Mouse (Mus musculus): ENCODE measurements around the gene Lyrm7. TPM values are rescaled to one million over a fixed set of nuclear protein-coding genes. Genes with fewer than 3 reads are reported as not detected.

Gene Lyrm7
- polyA plus RNA-seq, 1 experiment from 2014 or later: 7.7 TPM

GRCm38 (mm10) chr11:54839696-54840095 is 21.0 kb downstream of the Lyrm7 start:
- Histone ChIP-seq H3K9ac (ENCODE audit: low read depth, low read length) (no peak overlapping the region), H3K9me3 (replicated peaks; ENCODE audit: low read length) (no peaks in the 10 kb centered on the region), H3K36me3 (ENCODE audit: insufficient read depth, low read length) (no peaks in the 10 kb centered on the region), H3K4me2 (ENCODE audit: low read length) (no peak overlapping the region), H3K27ac (no peak overlapping the region), H3K27me3 (ENCODE audit: insufficient read depth, low read length) (no peaks in the 10 kb centered on the region), H3K4me1 (replicated peaks; ENCODE audit: insufficient read depth, low read length) (no peaks in the 10 kb centered on the region), H3K4me3 (replicated peaks; ENCODE audit: low read depth, low read length) (no peak overlapping the region)
- WGBS: 87% methylated on average over 4 of the region's 4 CpGs
- no peak for ATAC-seq (replicated peaks; ENCODE audit: low FRiP score, low read depth)
- DNase-seq (ENCODE audit: low spot score): no peak
- no peak for TF ChIP-seq CTCF (IDR thresholded peaks at IDR 0.05; ENCODE audit: low read depth)

- no peak overlapping the region for H3K27ac ChIP-seq
- no peak overlapping the region for H3K4me3 ChIP-seq (replicated peaks; ENCODE audit: low read depth, low read length)
- H3K4me1 ChIP-seq (replicated peaks; ENCODE audit: insufficient read depth, low read length): no peaks in the 10 kb centered on the region
- H3K27me3 ChIP-seq (ENCODE audit: insufficient read depth, low read length): no peaks in the 10 kb centered on the region
- DNase-seq (ENCODE audit: low spot score) (no peak), ATAC-seq (replicated peaks; ENCODE audit: low FRiP score, low read depth) (no peak)
- TF ChIP-seq CTCF (IDR thresholded peaks at IDR 0.05; ENCODE audit: low read depth): no peak
- H3K36me3 ChIP-seq (ENCODE audit: insufficient read depth, low read length): no peaks in the 10 kb centered on the region
- H3K9ac ChIP-seq (ENCODE audit: low read depth, low read length): no peak overlapping the region
- no peaks in the 10 kb centered on the region for H3K9me3 ChIP-seq (replicated peaks; ENCODE audit: low read length)
- 75% methylated on average over 9 of the region's 9 CpGs for WGBS
- no peak overlapping the region for H3K4me2 ChIP-seq (ENCODE audit: low read length)
These were observed 24.6 kb downstream of the Lyrm7 start for GRCm38 (mm10) chr11:54836106-54836505.

- Histone ChIP-seq H3K4me3 (replicated peaks; ENCODE audit: low read depth, low read length) (no peak overlapping the region), H3K9me3 (replicated peaks; ENCODE audit: low read length) (no peaks in the 10 kb centered on the region), H3K4me1 (replicated peaks; ENCODE audit: insufficient read depth, low read length) (no peaks in the 10 kb centered on the region), H3K9ac (ENCODE audit: low read depth, low read length) (no peak overlapping the region), H3K4me2 (ENCODE audit: low read length) (no peak overlapping the region), H3K27ac (no peak overlapping the region), H3K36me3 (ENCODE audit: insufficient read depth, low read length) (no peaks in the 10 kb centered on the region), H3K27me3 (ENCODE audit: insufficient read depth, low read length) (no peaks in the 10 kb centered on the region)
- peak; percentile 26; the same call in 1 of the 2 replicates for TF ChIP-seq CTCF (IDR thresholded peaks at IDR 0.05; ENCODE audit: low read depth)
- 65% methylated on average over 2 of the region's 2 CpGs for WGBS
- DNase-seq (ENCODE audit: low spot score) (no peak), ATAC-seq (replicated peaks; ENCODE audit: low FRiP score, low read depth) (no peak)
These were observed 26.1 kb downstream of the Lyrm7 start for GRCm38 (mm10) chr11:54834596-54834995.

- Histone ChIP-seq H3K4me1 (replicated peaks; ENCODE audit: insufficient read depth, low read length) (no peaks in the 10 kb centered on the region), H3K27me3 (ENCODE audit: insufficient read depth, low read length) (no peaks in the 10 kb centered on the region), H3K9ac (ENCODE audit: low read depth, low read length) (no peak overlapping the region), H3K36me3 (ENCODE audit: insufficient read depth, low read length) (no peaks in the 10 kb centered on the region), H3K4me3 (replicated peaks; ENCODE audit: low read depth, low read length) (no peak overlapping the region), H3K27ac (no peak overlapping the region), H3K4me2 (ENCODE audit: low read length) (no peak overlapping the region), H3K9me3 (replicated peaks; ENCODE audit: low read length) (no peaks in the 10 kb centered on the region)
- ATAC-seq (replicated peaks; ENCODE audit: low FRiP score, low read depth) (no peak), DNase-seq (ENCODE audit: low spot score) (no peak)
- no peak for TF ChIP-seq CTCF (IDR thresholded peaks at IDR 0.05; ENCODE audit: low read depth)
- 81% methylated on average over 4 of the region's 4 CpGs for WGBS
These were observed 26.9 kb downstream of the Lyrm7 start for GRCm38 (mm10) chr11:54833833-54834232.

GRCm38 (mm10) chr11:54826819-54827218 is 33.9 kb downstream of the Lyrm7 start:
- no peak overlapping the region for H3K4me3 ChIP-seq (replicated peaks; ENCODE audit: low read depth, low read length)
- no peaks in the 10 kb centered on the region for H3K27me3 ChIP-seq (ENCODE audit: insufficient read depth, low read length)
- no peak overlapping the region for H3K27ac ChIP-seq
- H3K9ac ChIP-seq (ENCODE audit: low read depth, low read length): no peak overlapping the region
- no peak for ATAC-seq (replicated peaks; ENCODE audit: low FRiP score, low read depth)
- H3K4me1 ChIP-seq (replicated peaks; ENCODE audit: insufficient read depth, low read length): no peaks in the 10 kb centered on the region
- WGBS: 58% methylated on average over 8 of the region's 8 CpGs
- DNase-seq (ENCODE audit: low spot score): peak; percentile 51
- H3K4me2 ChIP-seq (ENCODE audit: low read length): no peak overlapping the region
- no peaks in the 10 kb centered on the region for H3K9me3 ChIP-seq (replicated peaks; ENCODE audit: low read length)
- H3K36me3 ChIP-seq (ENCODE audit: insufficient read depth, low read length): no peaks in the 10 kb centered on the region
- TF ChIP-seq CTCF (IDR thresholded peaks at IDR 0.05; ENCODE audit: low read depth): 0 out of 2 replicates have a peak, but pooled peaks have one; percentile 6

GRCm38 (mm10) chr11:54825774-54826173 is 34.9 kb downstream of the Lyrm7 start:
- Histone ChIP-seq H3K4me2 (ENCODE audit: low read length) (no peak overlapping the region), H3K4me3 (replicated peaks; ENCODE audit: low read depth, low read length) (no peak overlapping the region), H3K27me3 (ENCODE audit: insufficient read depth, low read length) (no peaks in the 10 kb centered on the region), H3K9me3 (replicated peaks; ENCODE audit: low read length) (no peaks in the 10 kb centered on the region), H3K9ac (ENCODE audit: low read depth, low read length) (no peak overlapping the region), H3K4me1 (replicated peaks; ENCODE audit: insufficient read depth, low read length) (no peaks in the 10 kb centered on the region), H3K36me3 (ENCODE audit: insufficient read depth, low read length) (no peaks in the 10 kb centered on the region), H3K27ac (no peak overlapping the region)
- ATAC-seq (replicated peaks; ENCODE audit: low FRiP score, low read depth) (no peak), DNase-seq (ENCODE audit: low spot score) (no peak)
- no peak; the same call in 1 of the 2 replicates for TF ChIP-seq CTCF (IDR thresholded peaks at IDR 0.05; ENCODE audit: low read depth)
- WGBS: 87% methylated on average over 4 of the region's 4 CpGs

GRCm38 (mm10) chr11:54823467-54823866 is 37.2 kb downstream of the Lyrm7 start:
- Histone ChIP-seq H3K9me3 (replicated peaks; ENCODE audit: low read length) (no peaks in the 10 kb centered on the region), H3K27ac (no peak overlapping the region), H3K27me3 (ENCODE audit: insufficient read depth, low read length) (no peaks in the 10 kb centered on the region), H3K36me3 (ENCODE audit: insufficient read depth, low read length) (no peaks in the 10 kb centered on the region), H3K4me3 (replicated peaks; ENCODE audit: low read depth, low read length) (no peak overlapping the region), H3K4me1 (replicated peaks; ENCODE audit: insufficient read depth, low read length) (no peaks in the 10 kb centered on the region), H3K9ac (ENCODE audit: low read depth, low read length) (no peak overlapping the region), H3K4me2 (ENCODE audit: low read length) (no peak overlapping the region)
- no peak for DNase-seq (ENCODE audit: low spot score)
- TF ChIP-seq CTCF (IDR thresholded peaks at IDR 0.05; ENCODE audit: low read depth): no peak
- 75% methylated on average over 4 of the region's 4 CpGs for WGBS
- ATAC-seq (replicated peaks; ENCODE audit: low FRiP score, low read depth): no peak
